Mouse (Mus musculus): Measurements from ENCODE around the gene G6pdx. TPM values are rescaled to one million over a fixed set of nuclear protein-coding genes. Genes with fewer than 3 reads are reported as not detected.

The G6pdx gene
- polyA plus RNA-seq, 1 experiment = 62.2 TPM

GRCm38 (mm10) chrX:74413377-74413776 is 15.6 kb downstream of the G6pdx start:
- Histone ChIP-seq H3K27me3 (ENCODE audit: control insufficient read depth, insufficient read depth, insufficient read length) (no peaks in the 10 kb centered on the region), H3K4me2 (ENCODE audit: low read depth) (no peak overlapping the region), H3K4me3 (no peak overlapping the region), H3K36me3 (ENCODE audit: control insufficient read depth, insufficient read depth) (no peaks in the 10 kb centered on the region), H3K79me2 (ENCODE audit: control insufficient read depth, insufficient read depth) (no peaks in the 10 kb centered on the region), H3ac (ENCODE audit: control insufficient read depth, insufficient read length) (no peak overlapping the region)
- TF ChIP-seq POLR2A (IDR thresholded peaks at IDR 0.05; ENCODE audit: insufficient read length, low read depth) (no peak), MAX (IDR thresholded peaks at IDR 0.05; ENCODE audit: low read depth) (no peak), REST (IDR thresholded peaks at IDR 0.05; ENCODE audit: insufficient read depth, insufficient read length) (no peak), MYOD1 (IDR thresholded peaks at IDR 0.05; ENCODE audit: control insufficient read depth in 1 of 3, insufficient read length in 2 of 3, low read depth in 2 of 3) (no peak), SRF (IDR thresholded peaks at IDR 0.05; ENCODE audit: control insufficient read depth, insufficient read length, low read depth) (no peak), TCF12 (IDR thresholded peaks at IDR 0.05; ENCODE audit: insufficient read depth, poor library complexity, severe bottlenecking) (no peak), USF1 (IDR thresholded peaks at IDR 0.05; ENCODE audit: low read depth) (no peak), E2F4 (IDR thresholded peaks at IDR 0.05; ENCODE audit: insufficient read depth) (no peak), POLR2AphosphoS2 (IDR thresholded peaks at IDR 0.05; ENCODE audit: insufficient read length, low read depth) (no peak), MYOG (IDR thresholded peaks at IDR 0.05; ENCODE audit: control insufficient read depth in 1 of 3, insufficient read depth in 1 of 3, insufficient read length in 2 of 3, low read depth in 2 of 3) (no peak), TCF3 (IDR thresholded peaks at IDR 0.05; ENCODE audit: insufficient read length, low read depth) (no peak)

GRCm38 (mm10) chrX:74408340-74408739 is 20.7 kb downstream of the G6pdx start:
- Histone ChIP-seq H3K79me2 (ENCODE audit: control insufficient read depth, insufficient read depth) (no peaks in the 10 kb centered on the region), H3K27me3 (ENCODE audit: control insufficient read depth, insufficient read depth, insufficient read length) (no peaks in the 10 kb centered on the region), H3K4me2 (ENCODE audit: low read depth) (no peak overlapping the region), H3K36me3 (ENCODE audit: control insufficient read depth, insufficient read depth) (no peaks in the 10 kb centered on the region), H3K4me3 (no peak overlapping the region), H3ac (ENCODE audit: control insufficient read depth, insufficient read length) (no peak overlapping the region)
- no peak for TF ChIP-seq USF1 (IDR thresholded peaks at IDR 0.05; ENCODE audit: low read depth)
- no peak for TF ChIP-seq REST (IDR thresholded peaks at IDR 0.05; ENCODE audit: insufficient read depth, insufficient read length)
- no peak for TF ChIP-seq E2F4 (IDR thresholded peaks at IDR 0.05; ENCODE audit: insufficient read depth)
- no peak for TF ChIP-seq MYOG (IDR thresholded peaks at IDR 0.05; ENCODE audit: control insufficient read depth in 1 of 3, insufficient read depth in 1 of 3, insufficient read length in 2 of 3, low read depth in 2 of 3)
- TF ChIP-seq CEBPB (IDR thresholded peaks at IDR 0.05; ENCODE audit: insufficient read depth, poor library complexity, severe bottlenecking) = no peak
- TF ChIP-seq SRF (IDR thresholded peaks at IDR 0.05; ENCODE audit: control insufficient read depth, insufficient read length, low read depth) = no peak
- no peak for TF ChIP-seq POLR2AphosphoS2 (IDR thresholded peaks at IDR 0.05; ENCODE audit: insufficient read length, low read depth)
- no peak for TF ChIP-seq TCF3 (IDR thresholded peaks at IDR 0.05; ENCODE audit: insufficient read length, low read depth)
- no peak for TF ChIP-seq MAX (IDR thresholded peaks at IDR 0.05; ENCODE audit: low read depth)
- TF ChIP-seq POLR2A (IDR thresholded peaks at IDR 0.05; ENCODE audit: insufficient read length, low read depth) = no peak
- no peak for TF ChIP-seq MYOD1 (IDR thresholded peaks at IDR 0.05; ENCODE audit: control insufficient read depth in 1 of 3, insufficient read length in 2 of 3, low read depth in 2 of 3)
- TF ChIP-seq TCF12 (IDR thresholded peaks at IDR 0.05; ENCODE audit: insufficient read depth, poor library complexity, severe bottlenecking) = no peak

- Histone ChIP-seq H3K79me2 (ENCODE audit: control insufficient read depth, insufficient read depth) (no peaks in the 10 kb centered on the region), H3K27me3 (ENCODE audit: control insufficient read depth, insufficient read depth, insufficient read length) (no peaks in the 10 kb centered on the region), H3K36me3 (ENCODE audit: control insufficient read depth, insufficient read depth) (no peaks in the 10 kb centered on the region), H3K4me2 (ENCODE audit: low read depth) (no peak overlapping the region), H3K4me3 (no peak overlapping the region), H3ac (ENCODE audit: control insufficient read depth, insufficient read length) (no peak overlapping the region)
- TF ChIP-seq MYOG (IDR thresholded peaks at IDR 0.05; ENCODE audit: control insufficient read depth in 1 of 3, insufficient read depth in 1 of 3, insufficient read length in 2 of 3, low read depth in 2 of 3) = no peak
- no peak for TF ChIP-seq POLR2AphosphoS2 (IDR thresholded peaks at IDR 0.05; ENCODE audit: insufficient read length, low read depth)
- no peak for TF ChIP-seq TCF3 (IDR thresholded peaks at IDR 0.05; ENCODE audit: insufficient read length, low read depth)
- no peak for TF ChIP-seq POLR2A (IDR thresholded peaks at IDR 0.05; ENCODE audit: insufficient read length, low read depth)
- no peak for TF ChIP-seq CEBPB (IDR thresholded peaks at IDR 0.05; ENCODE audit: insufficient read depth, poor library complexity, severe bottlenecking)
- no peak for TF ChIP-seq MYOD1 (IDR thresholded peaks at IDR 0.05; ENCODE audit: control insufficient read depth in 1 of 3, insufficient read length in 2 of 3, low read depth in 2 of 3)
- no peak for TF ChIP-seq MAX (IDR thresholded peaks at IDR 0.05; ENCODE audit: low read depth)
- TF ChIP-seq USF1 (IDR thresholded peaks at IDR 0.05; ENCODE audit: low read depth) = no peak
- TF ChIP-seq SRF (IDR thresholded peaks at IDR 0.05; ENCODE audit: control insufficient read depth, insufficient read length, low read depth) = no peak
- no peak for TF ChIP-seq TCF12 (IDR thresholded peaks at IDR 0.05; ENCODE audit: insufficient read depth, poor library complexity, severe bottlenecking)
- no peak for TF ChIP-seq E2F4 (IDR thresholded peaks at IDR 0.05; ENCODE audit: insufficient read depth)
- TF ChIP-seq REST (IDR thresholded peaks at IDR 0.05; ENCODE audit: insufficient read depth, insufficient read length) = no peak
Measured at GRCm38 (mm10) chrX:74400136-74400535, 28.9 kb downstream of the G6pdx start.

GRCm38 (mm10) chrX:74392535-74393443 is 36.2 kb downstream of the G6pdx start, which contains the start of the genes Fam3a and Ikbkg:
Gene Fam3a (minus strand): TSS chrX:74393272.
Gene Ikbkg (plus strand): TSS chrX:74393290.
- Histone ChIP-seq H3K4me2 (ENCODE audit: low read depth) (peak within 1 kb of the TSS; percentile 89), H3K27me3 (ENCODE audit: control insufficient read depth, insufficient read depth, insufficient read length) (no peaks in the 10 kb centered on the region), H3K79me2 (ENCODE audit: control insufficient read depth, insufficient read depth) (no peaks in the 10 kb centered on the region)

More at GRCm38 (mm10) chrX:74392535-74393443, 36.2 kb downstream of the G6pdx start, which contains the start of the genes Fam3a and Ikbkg:
- no peaks in the 10 kb centered on the region for H3K36me3 ChIP-seq (ENCODE audit: control insufficient read depth, insufficient read depth)
- H3ac ChIP-seq (ENCODE audit: control insufficient read depth, insufficient read length) = no peak within 1 kb of the TSS
- peak within 1 kb of the TSS; percentile 52 for H3K4me3 ChIP-seq
- TF ChIP-seq POLR2A (IDR thresholded peaks at IDR 0.05; ENCODE audit: insufficient read length, low read depth) = peak; percentile 84
- TF ChIP-seq CEBPB (IDR thresholded peaks at IDR 0.05; ENCODE audit: insufficient read depth, poor library complexity, severe bottlenecking) = no peak
- TF ChIP-seq SRF (IDR thresholded peaks at IDR 0.05; ENCODE audit: control insufficient read depth, insufficient read length, low read depth) = no peak
- no peak for TF ChIP-seq TCF3 (IDR thresholded peaks at IDR 0.05; ENCODE audit: insufficient read length, low read depth)
- no peak for TF ChIP-seq TCF12 (IDR thresholded peaks at IDR 0.05; ENCODE audit: insufficient read depth, poor library complexity, severe bottlenecking)
- no peak for TF ChIP-seq E2F4 (IDR thresholded peaks at IDR 0.05; ENCODE audit: insufficient read depth)
- peak; percentile 85 for TF ChIP-seq POLR2AphosphoS2 (IDR thresholded peaks at IDR 0.05; ENCODE audit: insufficient read length, low read depth)
- TF ChIP-seq MAX (IDR thresholded peaks at IDR 0.05; ENCODE audit: low read depth) = no peak
- no peak for TF ChIP-seq REST (IDR thresholded peaks at IDR 0.05; ENCODE audit: insufficient read depth, insufficient read length)
- no peak for TF ChIP-seq MYOG (IDR thresholded peaks at IDR 0.05; ENCODE audit: control insufficient read depth in 1 of 3, insufficient read depth in 1 of 3, insufficient read length in 2 of 3, low read depth in 2 of 3)

Measured in myocyte (in vitro differentiated cells).